Mouse (Mus musculus) E14TG2a.4 (cell line): ENCODE measurements around the gene Sco2.

ENCODE experiments used
- CTCF ChIP-seq: conservative IDR thresholded peaks from 2 replicates; pipeline ENCODE4 v1.5.1; 2014; ENCODE audit warnings: low read length
- NANOG ChIP-seq: IDR thresholded peaks from 2 replicates; pipeline ENCODE4 v1.6.1; 2014; ENCODE audit warnings: borderline replicate concordance, low read length, mixed read lengths
- POU5F1 ChIP-seq: IDR thresholded peaks from 2 replicates; pipeline ENCODE4 v1.6.1; 2014; ENCODE audit warnings: low read length, borderline replicate concordance

DNA sequence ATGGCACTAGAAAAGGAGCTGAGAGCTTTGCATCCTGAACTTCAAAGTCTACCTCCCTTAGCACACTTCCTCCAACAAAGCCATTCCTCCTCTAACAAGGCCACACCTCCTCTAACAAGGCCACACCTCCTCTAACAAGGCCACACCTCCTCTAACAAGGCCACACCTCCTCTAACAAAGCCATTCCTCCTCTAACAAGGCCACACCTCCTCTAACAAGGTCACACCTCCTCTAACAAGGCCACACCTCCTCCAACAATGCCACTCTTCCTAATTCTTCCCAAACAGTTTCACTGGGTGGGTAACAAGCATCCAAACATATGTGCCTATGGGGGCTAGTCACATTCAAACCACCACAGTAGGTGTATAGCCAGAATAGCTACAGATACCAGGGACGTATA, 28.8 kb upstream of the Sco2 start:
- no peak for TF ChIP-seq CTCF
- no peak for TF ChIP-seq NANOG
- TF ChIP-seq POU5F1, result no peak
